Mouse (Mus musculus) brain, embryonic 14.5 days (tissue): ENCODE measurements around the gene Wdr46.

Experiments
- CTCF ChIP-seq: fragments of 200-500 bp; IDR thresholded peaks from 2 replicates; pipeline ENCODE4 v1.5.1; 2012; ENCODE audit warnings: inconsistent platforms, mild to moderate bottlenecking, moderate library complexity, borderline replicate concordance; ENCODE audit not compliant: insufficient read depth, insufficient read length; ENCODE audit errors: extremely low read depth
- POLR2A ChIP-seq: fragments of 200-500 bp; IDR thresholded peaks from 2 replicates; pipeline ENCODE4 v1.6.1; 2012; ENCODE audit warnings: mild to moderate bottlenecking, inconsistent platforms, borderline replicate concordance; ENCODE audit not compliant: poor library complexity, insufficient read depth, insufficient read length, severe bottlenecking; ENCODE audit errors: extremely low read depth

GRCm38 (mm10) chr17:33925406-33926116 lies 14.9 kb upstream of the Wdr46 start:
- TF ChIP-seq CTCF: no peak
- TF ChIP-seq POLR2A: no peak
